Mouse (Mus musculus) gastrocnemius, postnatal 25 days (tissue): ENCODE measurements around the gene Trappc3. TPM values are rescaled to one million over a fixed set of nuclear protein-coding genes. Genes with fewer than 3 reads are reported as not detected.
"Not testable (repeated sequence)": the region's sequence is repeated elsewhere in the genome, so short reads cannot be mapped to it uniquely, and the experiment has no call there.

ENCODE experiments used
- DNase-seq: peaks from one replicate; pipeline ENCODE4 v3.0.0; 2022
- long read RNA-seq, 2 experiments: library from polyadenylated mRNA; stranded (forward); transcript quantifications; one replicate each; pipeline ENCODE4 v2.0.0; 2021
- total RNA-seq, 2 experiments: library from RNA; stranded (reverse); gene quantifications; 1 replicate in 1 of 2; 2 replicates in 1 of 2; pipeline ENCODE4 v1.2.3; 2021

The Trappc3 gene
- 10 to 100 TPM; 18.0 to 21.0 TPM for total RNA-seq
- long read RNA-seq, experiment 1, partial matches to known transcripts, result 4 of 13 reads
- long read RNA-seq, experiment 1, other reads (novel, unspliced or antisense), result 6 of 13 reads
- long read RNA-seq, experiment 2, partial matches to known transcripts, result 2 of 6 reads
- long read RNA-seq, experiment 2, other reads (novel, unspliced or antisense), result 0 of 6 reads

- peak; percentile 99 for DNase-seq
Measured at GRCm38 (mm10) chr4:126262119-126262807, at the start of gene Trappc3. TSS of gene Trappc3 (plus strand) at chr4:126262325.

GRCm38 (mm10) chr4:126217771-126218170 lies 44.4 kb upstream of the Trappc3 start:
- DNase-seq, result peak; percentile 70

GRCm38 (mm10) chr4:126219540-126219939 lies 42.6 kb upstream of the Trappc3 start:
- DNase-seq, result not testable (repeated sequence)

DNA sequence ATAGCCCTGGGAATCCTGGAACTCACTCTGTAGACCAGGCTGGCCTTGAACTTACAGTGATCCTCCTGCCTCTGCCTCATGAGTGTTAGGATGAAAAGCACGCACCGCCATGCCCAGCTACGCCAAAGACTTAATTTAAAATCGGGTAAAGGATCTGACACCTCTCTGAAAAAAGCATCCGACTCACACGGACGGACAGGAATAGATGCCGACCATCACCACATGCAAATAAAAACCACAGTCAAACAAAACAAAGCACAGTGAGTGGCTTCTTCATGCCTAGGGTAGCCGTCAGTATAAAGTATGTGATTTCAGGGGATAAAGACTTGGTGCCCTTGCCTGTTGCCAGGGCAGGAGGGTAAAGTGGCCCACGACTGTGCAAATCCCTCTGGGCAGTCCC lies 42.1 kb upstream of the Trappc3 start:
- no peak for DNase-seq

GRCm38 (mm10) chr4:126222631-126223030 lies 39.5 kb upstream of the Trappc3 start:
- no peak for DNase-seq

DNA sequence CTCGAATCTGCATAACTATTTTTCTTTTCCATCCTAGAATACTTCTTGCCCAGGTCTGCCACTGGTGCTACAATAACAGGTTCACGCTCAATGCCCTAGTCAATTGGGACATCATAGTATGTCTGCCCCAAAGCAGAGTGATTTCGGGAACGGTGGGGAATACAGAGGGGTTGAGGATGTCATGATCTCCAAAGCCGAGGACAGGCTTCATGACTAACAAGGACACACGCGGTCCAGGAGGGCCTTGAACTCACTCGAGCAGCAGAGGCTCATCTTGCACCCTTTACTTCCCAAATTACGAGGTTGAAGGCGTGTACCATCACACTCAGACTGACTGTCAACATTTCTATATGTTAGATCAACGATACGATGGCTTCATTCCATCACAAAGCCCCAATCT lies 35.5 kb upstream of the Trappc3 start:
- DNase-seq, result no peak

- peak; percentile 83 for DNase-seq
Measured at GRCm38 (mm10) chr4:126227077-126227761, 34.9 kb upstream of the Trappc3 start.

DNA sequence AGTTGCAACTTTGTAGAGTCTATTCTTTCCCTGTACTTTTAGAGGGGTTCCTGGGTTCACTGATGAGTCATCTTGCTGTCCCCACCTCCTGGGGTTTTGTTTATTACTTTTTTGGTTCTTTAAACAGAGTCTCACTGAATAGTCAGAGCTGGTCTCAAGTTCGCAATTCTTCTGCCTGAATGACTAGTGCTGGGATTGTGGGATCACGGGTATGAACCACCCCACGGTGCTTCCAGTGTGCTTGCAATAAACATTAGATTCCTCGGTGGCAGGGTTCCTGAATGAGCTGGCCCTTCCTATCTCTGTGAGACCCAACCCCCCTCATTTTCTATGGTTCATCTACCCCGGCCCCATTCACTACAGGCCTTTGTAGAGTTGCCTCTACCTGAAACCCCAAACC lies 34.0 kb upstream of the Trappc3 start:
- DNase-seq, result no peak

DNA sequence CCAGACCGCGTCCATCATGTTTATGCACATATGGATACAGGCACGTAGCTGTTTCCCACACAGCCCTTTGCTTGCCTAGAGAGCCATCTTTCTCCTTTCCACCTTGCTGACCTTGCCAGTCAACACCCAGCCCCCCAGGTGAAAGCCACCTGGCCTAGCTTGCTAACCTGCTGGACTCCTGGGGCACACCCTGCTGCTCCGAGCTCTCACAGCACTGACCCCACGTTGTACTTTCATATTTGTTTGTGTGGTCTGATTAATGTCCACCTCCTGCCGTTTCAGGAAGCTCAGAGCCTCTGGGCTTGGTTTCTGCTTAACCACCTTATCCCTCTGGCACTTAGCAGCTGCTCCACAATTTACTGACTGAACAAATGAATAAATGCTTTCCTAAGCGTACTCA lies 32.2 kb upstream of the Trappc3 start:
- no peak for DNase-seq

- DNase-seq, result no peak
Measured at GRCm38 (mm10) chr4:126233676-126234308, 28.3 kb upstream of the Trappc3 start.

DNA sequence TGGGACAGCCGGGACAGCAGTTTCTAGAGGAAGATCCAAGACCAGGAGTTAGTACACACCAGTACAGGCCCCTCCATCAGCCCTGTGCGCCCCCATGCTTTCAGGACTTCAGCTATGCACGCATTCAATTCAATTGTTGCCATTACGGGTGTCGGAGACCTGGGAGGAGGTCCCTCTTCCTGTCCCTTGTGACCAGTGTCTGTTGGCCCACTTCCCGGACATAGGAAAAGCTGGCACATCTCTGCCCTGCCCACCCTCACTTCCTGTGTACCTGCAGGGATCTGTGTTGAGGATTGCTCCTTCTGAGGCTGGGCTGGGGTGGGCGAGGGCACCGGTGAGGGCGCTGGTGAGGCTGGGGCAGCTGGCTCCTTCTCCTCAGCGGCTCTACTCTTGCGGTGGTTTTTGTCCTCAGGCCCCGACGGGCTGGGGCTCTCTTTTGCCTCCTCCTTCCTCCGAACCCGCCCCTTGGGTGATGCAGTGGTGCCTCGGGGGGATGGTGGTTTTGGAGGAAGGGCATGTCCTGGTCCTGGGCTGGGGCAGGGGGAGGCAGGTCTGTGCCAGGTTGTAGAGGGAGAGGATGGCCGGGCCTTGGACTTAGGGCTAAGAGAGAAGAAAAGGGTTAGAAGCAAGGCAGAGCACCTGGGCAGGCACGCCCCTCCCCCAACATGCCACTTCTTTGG lies 27.5 kb upstream of the Trappc3 start:
- no peak for DNase-seq

- DNase-seq, result no peak
Measured at GRCm38 (mm10) chr4:126235191-126235590, 26.9 kb upstream of the Trappc3 start.

GRCm38 (mm10) chr4:126236467-126237280 lies 25.5 kb upstream of the Trappc3 start:
- DNase-seq, result no peak

GRCm38 (mm10) chr4:126237721-126238242 lies 24.3 kb upstream of the Trappc3 start:
- DNase-seq, result peak; percentile 73

- no peak for DNase-seq
Measured at GRCm38 (mm10) chr4:126239862-126240475, 22.2 kb upstream of the Trappc3 start.

DNA sequence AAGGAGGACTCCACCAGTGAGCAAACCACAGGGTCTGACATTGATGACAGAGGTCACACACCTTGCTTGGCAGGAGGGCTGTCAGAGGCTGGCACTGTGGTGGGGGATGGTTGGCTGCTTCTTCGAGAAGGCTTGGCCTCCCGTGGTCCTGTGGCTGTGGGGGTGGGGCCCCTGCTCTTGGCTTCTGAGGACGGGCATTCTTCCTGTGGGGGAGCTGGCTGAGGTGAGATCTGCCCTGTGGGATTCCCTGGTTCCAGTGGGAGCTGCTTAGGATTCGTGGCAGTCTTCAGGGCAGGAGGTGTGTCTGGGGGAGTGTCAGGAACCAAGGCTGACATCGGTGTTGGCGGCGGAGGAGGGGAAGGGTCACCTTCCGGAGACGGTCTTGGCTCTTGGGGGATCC lies 20.2 kb upstream of the Trappc3 start:
- DNase-seq, result no peak

DNA sequence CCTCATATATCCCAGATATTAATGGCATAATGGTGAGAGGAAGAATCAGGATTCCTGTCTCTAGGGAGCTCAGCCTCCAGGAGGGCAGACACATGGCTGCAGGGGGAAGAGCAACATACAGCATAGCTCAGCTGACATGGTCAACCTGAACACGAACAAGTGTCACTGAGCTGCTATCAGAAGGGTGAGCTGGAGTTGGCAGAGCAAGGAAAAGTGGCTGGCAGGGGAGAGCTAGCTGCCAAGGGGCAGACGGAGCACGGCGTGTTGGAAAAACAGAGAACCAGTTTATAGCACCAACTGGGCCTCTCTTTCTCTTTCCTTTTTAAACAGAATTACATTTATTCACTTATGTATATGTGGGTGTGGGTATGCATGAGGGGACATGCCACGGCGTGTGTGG lies 19.6 kb upstream of the Trappc3 start:
- DNase-seq, result no peak

DNA sequence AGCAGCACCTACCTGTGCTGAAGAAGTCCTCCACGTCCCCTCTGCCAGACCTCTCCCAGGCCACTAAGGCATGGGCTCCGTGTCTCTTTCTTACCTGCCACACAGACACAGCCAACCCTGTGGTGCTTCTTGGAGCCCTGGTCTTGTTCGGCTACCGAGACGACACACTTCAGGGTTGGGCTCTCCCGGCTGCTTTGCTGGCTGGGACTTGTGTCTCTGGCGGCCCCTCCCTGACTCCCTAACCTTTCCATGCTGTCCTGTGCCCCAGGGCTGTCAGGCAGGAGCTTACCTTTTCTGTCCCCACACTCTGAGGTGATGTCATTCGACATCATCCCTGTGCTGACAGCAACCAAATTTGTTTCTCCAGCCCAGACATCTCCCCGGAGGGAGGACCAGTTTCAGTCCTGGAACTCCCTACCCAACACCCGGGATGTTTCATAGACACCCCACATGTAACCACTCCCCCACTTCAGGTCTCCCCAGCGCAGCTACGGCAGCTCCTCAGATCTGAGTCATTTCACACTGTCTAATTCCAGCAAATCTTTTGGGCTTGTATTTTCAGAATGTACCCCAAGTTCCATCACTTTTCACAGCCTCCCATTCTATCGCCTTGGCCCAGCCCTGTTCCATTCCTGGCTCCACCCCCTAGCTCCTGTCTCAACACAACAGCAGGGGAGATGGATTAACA lies 15.8 kb upstream of the Trappc3 start:
- DNase-seq, result no peak

DNA sequence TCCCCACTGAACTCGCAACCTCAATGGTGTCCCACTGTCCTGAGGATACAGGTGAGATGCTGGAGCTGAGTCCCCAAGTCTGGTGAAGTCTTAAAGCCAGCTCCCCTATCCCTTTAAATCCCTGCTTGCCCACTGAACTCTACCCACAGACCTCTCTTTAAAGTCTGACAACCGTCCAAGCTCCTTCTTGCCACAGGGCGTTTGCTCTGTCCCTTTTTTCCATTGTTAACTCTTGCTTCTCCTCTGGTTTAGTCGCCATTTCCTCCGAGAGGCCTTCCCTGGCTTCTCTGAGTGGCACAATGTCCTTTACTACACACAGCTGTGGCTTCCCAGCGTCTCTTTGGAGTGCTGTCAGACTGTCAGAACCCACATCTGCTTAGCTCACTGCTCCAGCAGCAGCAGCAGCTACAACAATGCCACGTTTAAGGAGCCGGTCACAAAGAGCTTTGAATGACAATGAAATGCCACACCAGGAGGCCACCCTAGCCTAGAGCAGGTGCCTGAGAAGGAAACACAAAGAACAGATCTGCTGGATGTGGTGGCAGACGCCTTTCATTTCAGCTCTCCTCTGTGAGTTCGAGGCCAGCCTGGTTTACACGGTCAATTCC lies 13.8 kb upstream of the Trappc3 start:
- DNase-seq, result no peak

GRCm38 (mm10) chr4:126250659-126251058 lies 11.5 kb upstream of the Trappc3 start:
- no peak for DNase-seq
